Mouse (Mus musculus) hindbrain, embryonic 13.5 days (tissue): Measurements from ENCODE around the gene Gcc2. TPM values are rescaled to one million over a fixed set of nuclear protein-coding genes. Genes with fewer than 3 reads are reported as not detected.
"Not testable (repeated sequence)": the region's sequence is repeated elsewhere in the genome, so short reads cannot be mapped to it uniquely, and the experiment has no call there.

Source experiments
- ATAC-seq: fragments of 200-750 bp; cut with Nextera tagmentation; 2 replicates; pipeline ENCODE4 v1.8.0; 2017; ENCODE audit warnings: moderate TSS enrichment; ENCODE audit not compliant: low FRiP score
- H3K27ac ChIP-seq: fragments of 300-500 bp; sonication (generic); 2 replicates; pipeline ENCODE4 v1.5.1; 2015; ENCODE audit warnings: inconsistent platforms, mild to moderate bottlenecking, moderate library complexity
- H3K27me3 ChIP-seq: fragments of 300-500 bp; sonication (generic); 2 replicates; pipeline ENCODE4 v1.6.1; 2015; ENCODE audit warnings: mild to moderate bottlenecking, inconsistent platforms
- H3K36me3 ChIP-seq: fragments of 300-500 bp; sonication (generic); 2 replicates; pipeline ENCODE4 v1.6.1; 2015; ENCODE audit warnings: mild to moderate bottlenecking, inconsistent platforms
- H3K4me1 ChIP-seq: fragments of 300-500 bp; sonication (generic); replicated peaks from 2 replicates; pipeline ENCODE4 v1.6.1; 2015; ENCODE audit warnings: inconsistent platforms
- H3K4me2 ChIP-seq: fragments of 300-500 bp; sonication (generic); 2 replicates; pipeline ENCODE4 v1.6.1; 2015; ENCODE audit warnings: inconsistent platforms, mild to moderate bottlenecking, moderate library complexity
- H3K4me3 ChIP-seq: fragments of 300-500 bp; sonication (generic); 2 replicates; pipeline ENCODE4 v1.5.1; 2015; ENCODE audit warnings: mild to moderate bottlenecking, inconsistent platforms
- H3K9ac ChIP-seq: fragments of 300-500 bp; sonication (generic); 2 replicates; pipeline ENCODE4 v1.6.1; 2015; ENCODE audit warnings: mild to moderate bottlenecking, inconsistent platforms
- H3K9me3 ChIP-seq: fragments of 300-500 bp; sonication (generic); 2 replicates; pipeline ENCODE4 v1.6.1; 2016; ENCODE audit warnings: inconsistent platforms
- WGBS: fragments of 180-500 bp; shearing (Covaris S2); methylation state at CpG from one replicate; pipeline ENCODE4 v1.1.7; 2015; 5-methylcytosine and 5-hydroxymethylcytosine counted together
- polyA plus RNA-seq: library from polyadenylated mRNA; unstranded; fragments of >200 nt; fragmentation: Nextera tagmentation; extraction: Ambion mirVana; gene quantifications from 2 replicates; pipeline ENCODE4 v1.2.1, GENCODE M21; 2015

Gene Gcc2
- polyA plus RNA-seq, 1 experiment from 2014 or later, result 99.6 TPM

GRCm38 (mm10) chr10:58233740-58234121 is 21.6 kb upstream of the Gcc2 start:
- H3K27ac ChIP-seq, H3K27me3 ChIP-seq, ATAC-seq, H3K4me1 ChIP-seq, H3K9ac ChIP-seq, H3K4me3 ChIP-seq, H3K36me3 ChIP-seq, H3K4me2 ChIP-seq: not testable (repeated sequence)
- peaks cover 20% of the 10 kb centered on the region for H3K9me3 ChIP-seq

DNA sequence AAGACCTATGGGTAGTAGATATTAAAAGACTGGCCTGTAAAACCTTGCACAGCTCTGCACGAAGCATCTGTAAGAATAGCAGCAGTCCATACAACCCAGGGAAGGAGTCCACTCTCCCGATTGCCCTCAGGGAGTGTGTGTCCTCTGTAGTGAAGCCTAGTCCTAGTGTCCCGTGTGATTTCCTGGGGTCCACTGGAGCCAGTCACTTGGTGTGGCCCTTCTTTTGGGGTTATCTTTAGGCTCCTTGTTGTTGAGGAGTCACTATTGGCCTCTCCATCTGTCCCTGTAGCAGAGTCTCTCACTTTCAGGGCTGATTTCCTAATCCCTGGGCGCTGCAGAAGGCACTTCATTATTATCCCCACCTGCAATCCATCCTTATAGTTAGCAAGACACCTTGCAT is 20.3 kb upstream of the Gcc2 start:
- WGBS, result 83% methylated on average over 4 of the region's 4 CpGs
- H3K4me2 ChIP-seq, H3K4me3 ChIP-seq, H3K27ac ChIP-seq, ATAC-seq, H3K4me1 ChIP-seq, H3K27me3 ChIP-seq, H3K36me3 ChIP-seq, H3K9ac ChIP-seq: not testable (repeated sequence)
- peaks cover 26% of the 10 kb centered on the region for H3K9me3 ChIP-seq

DNA sequence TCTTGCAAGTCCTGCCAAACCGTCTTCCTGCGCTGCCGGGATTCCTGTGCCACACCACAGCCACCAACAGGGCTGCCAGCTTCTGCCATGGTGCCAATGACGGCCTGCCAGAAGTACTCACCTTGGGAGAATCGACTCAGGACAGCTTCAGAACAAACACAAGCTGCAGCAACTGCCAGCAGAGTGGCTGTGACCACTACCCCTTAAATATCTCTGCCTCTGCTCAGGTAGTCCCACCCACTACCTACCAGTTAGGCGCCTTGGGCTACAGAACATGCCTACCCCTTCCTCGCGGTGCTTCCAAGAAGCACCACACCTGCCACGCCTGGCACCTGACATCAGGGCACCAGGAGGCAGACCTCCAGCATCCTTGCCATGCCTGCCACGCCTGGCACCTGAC is 18.7 kb upstream of the Gcc2 start, which contains the start of gene Gm4981:
Gene Gm4981, minus strand, starts transcription at position 89 of the 400 bp plus-strand sequence.
- no peak within 1 kb of the TSS for H3K9ac ChIP-seq
- 88% methylated on average over 10 of the region's 10 CpGs for WGBS
- no peak within 1 kb of the TSS for H3K4me2 ChIP-seq
- H3K27me3 ChIP-seq, result no peaks in the 10 kb centered on the region
- no peak within 1 kb of the TSS for H3K27ac ChIP-seq
- ATAC-seq, result no peak
- no peak within 1 kb of the TSS for H3K4me3 ChIP-seq
- H3K9me3 ChIP-seq, result peaks cover 23% of the 10 kb centered on the region
- no peaks in the 10 kb centered on the region for H3K4me1 ChIP-seq
- H3K36me3 ChIP-seq, result no peaks in the 10 kb centered on the region

DNA sequence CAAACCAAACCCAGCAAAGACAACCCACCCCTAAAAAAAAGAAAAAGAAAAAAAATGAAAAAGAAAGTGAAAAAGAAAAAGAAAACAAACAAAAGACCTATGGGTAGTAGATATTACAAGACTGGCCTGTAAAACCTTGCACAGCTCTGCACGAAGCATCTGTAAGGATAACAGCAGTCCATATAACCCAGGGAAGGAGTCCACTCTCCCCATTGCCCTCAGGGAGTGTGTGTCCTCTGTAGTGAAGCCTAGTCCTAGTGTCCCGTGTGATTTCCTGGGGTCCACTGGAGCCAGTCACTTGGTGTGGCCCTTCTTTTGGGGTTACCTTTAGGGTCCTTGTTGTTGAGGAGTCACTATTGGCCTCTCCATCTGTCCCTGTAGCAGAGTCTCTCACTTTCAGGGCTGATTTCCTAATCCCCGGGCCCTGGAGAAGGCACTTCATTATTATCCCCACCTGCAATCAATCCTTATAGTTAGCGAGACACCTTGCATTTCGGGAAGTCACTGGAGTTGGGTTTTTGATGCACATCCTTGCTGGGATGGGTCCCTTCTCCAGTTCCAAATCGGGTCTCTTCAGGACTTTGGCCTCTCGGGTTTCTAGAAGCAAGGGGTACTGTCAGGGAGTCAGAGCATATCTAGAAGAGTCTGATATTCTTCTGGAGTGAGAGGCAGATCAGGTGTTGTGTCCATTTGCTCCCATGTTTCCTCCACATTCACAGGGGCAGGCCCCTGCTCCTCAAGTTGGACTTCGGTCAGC is 16.1 kb upstream of the Gcc2 start:
- H3K36me3 ChIP-seq, H3K4me3 ChIP-seq, H3K4me2 ChIP-seq, H3K27ac ChIP-seq, H3K27me3 ChIP-seq, H3K9ac ChIP-seq, H3K4me1 ChIP-seq: not testable (repeated sequence)
- 85% methylated on average over 8 of the region's 8 CpGs for WGBS
- peak; percentile 83 for ATAC-seq
- H3K9me3 ChIP-seq, result peaks cover 10% of the 10 kb centered on the region

- no peaks in the 10 kb centered on the region for H3K36me3 ChIP-seq
- ATAC-seq, result no peak
- no peaks in the 10 kb centered on the region for H3K9me3 ChIP-seq
- 26% methylated on average over 1 of the region's 1 CpGs for WGBS
- no peaks in the 10 kb centered on the region for H3K27me3 ChIP-seq
- H3K4me3 ChIP-seq, result no peak overlapping the region
- H3K27ac ChIP-seq, result no peak overlapping the region
- H3K9ac ChIP-seq, result no peak overlapping the region
- H3K4me2 ChIP-seq, result no peak overlapping the region
- peaks cover 4% of the 10 kb centered on the region for H3K4me1 ChIP-seq
Measured at GRCm38 (mm10) chr10:58249535-58249934, 5.8 kb upstream of the Gcc2 start.

GRCm38 (mm10) chr10:58254635-58255175 is 592 bp upstream of the Gcc2 start:
- Histone ChIP-seq H3K4me3 (peak overlapping the region; percentile 87), H3K27me3 (no peaks in the 10 kb centered on the region), H3K36me3 (peaks cover 15% of the 10 kb centered on the region), H3K4me2 (peak overlapping the region; percentile 60), H3K9me3 (no peaks in the 10 kb centered on the region), H3K27ac (0 out of 2 replicates have a peak overlapping the region, but pooled peaks have one; percentile 12), H3K4me1 (peaks cover 17% of the 10 kb centered on the region), H3K9ac (peak overlapping the region; percentile 85)
- 36% methylated on average over 6 of the region's 6 CpGs for WGBS
- peak; percentile 52 for ATAC-seq

DNA sequence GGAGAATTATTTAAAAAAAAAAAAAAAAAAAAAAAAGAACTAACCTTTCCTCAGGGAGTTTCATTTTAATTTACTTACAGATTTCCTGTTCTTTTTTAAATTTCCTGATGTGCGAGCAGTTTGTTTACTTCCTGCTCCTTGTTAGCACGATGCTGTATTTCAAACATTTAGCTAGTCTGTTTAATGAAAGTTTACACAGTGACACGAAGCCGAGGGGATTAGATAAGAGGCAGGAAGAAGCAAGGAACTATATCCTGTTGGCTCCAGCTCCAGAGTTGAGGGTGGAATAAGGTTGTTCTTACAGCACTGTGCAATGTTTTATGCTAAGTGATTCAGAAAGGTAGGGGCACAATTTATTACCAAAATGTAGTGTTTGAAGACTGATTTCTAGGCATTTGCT is 657 bp downstream of the Gcc2 start:
- Histone ChIP-seq H3K9me3 (no peaks in the 10 kb centered on the region), H3K4me2 (peak overlapping the region; percentile 60), H3K27me3 (no peaks in the 10 kb centered on the region), H3K36me3 (peaks cover 26% of the 10 kb centered on the region), H3K27ac (peak overlapping the region; percentile 90; the same call in 1 of the 2 replicates), H3K4me3 (peak overlapping the region; percentile 87), H3K9ac (peak overlapping the region; percentile 85), H3K4me1 (peaks cover 17% of the 10 kb centered on the region)
- no peak for ATAC-seq
- 10% methylated on average over 4 of the region's 4 CpGs for WGBS

DNA sequence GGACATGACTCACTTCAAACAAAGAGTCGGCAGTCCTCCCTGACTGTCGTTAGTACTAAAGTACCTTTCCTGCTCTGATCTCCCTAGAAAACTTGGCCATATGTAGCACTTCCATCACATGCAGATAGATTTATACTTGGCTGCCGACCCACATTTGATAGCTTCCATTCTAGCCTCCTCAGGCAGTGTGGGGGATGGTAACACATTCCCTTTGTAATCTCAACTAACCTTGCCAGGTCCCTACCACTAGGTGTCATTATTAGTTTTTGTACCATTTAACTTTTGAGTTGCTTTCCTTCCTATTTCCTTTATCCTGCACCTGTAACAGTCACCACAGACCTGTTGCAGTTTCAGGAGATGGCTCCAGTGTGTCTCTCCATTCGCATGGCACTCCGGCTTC is 3.2 kb downstream of the Gcc2 start:
- ATAC-seq, result no peak
- H3K9me3 ChIP-seq, result no peaks in the 10 kb centered on the region
- no peak overlapping the region for H3K27ac ChIP-seq
- no peak overlapping the region for H3K9ac ChIP-seq
- WGBS, result 84% methylated on average over 5 of the region's 5 CpGs
- H3K4me3 ChIP-seq, result no peak overlapping the region
- H3K4me1 ChIP-seq, result peaks cover 17% of the 10 kb centered on the region
- no peaks in the 10 kb centered on the region for H3K27me3 ChIP-seq
- H3K4me2 ChIP-seq, result no peak overlapping the region
- H3K36me3 ChIP-seq, result peaks cover 44% of the 10 kb centered on the region

DNA sequence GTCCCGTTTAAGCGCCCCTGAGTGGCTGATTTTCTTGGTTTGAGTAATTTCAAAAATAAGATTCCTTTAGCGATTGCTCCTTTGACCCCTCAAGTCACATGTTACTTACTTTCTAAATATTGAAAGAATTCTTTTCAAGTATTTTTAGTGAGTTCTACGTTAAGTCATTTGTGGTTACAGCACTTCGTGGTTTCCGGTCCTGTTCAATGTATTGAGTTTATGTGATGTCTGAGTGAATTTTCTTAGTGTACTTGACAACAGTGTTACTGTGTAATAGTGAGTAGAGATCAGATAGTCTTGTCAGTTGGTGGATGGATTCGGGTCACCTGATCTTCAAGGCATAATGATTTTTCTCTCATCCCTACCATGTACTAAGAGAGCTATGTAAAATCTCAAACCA is 26.9 kb downstream of the Gcc2 start:
- peaks cover 74% of the 10 kb centered on the region for H3K36me3 ChIP-seq
- no peak overlapping the region for H3K4me2 ChIP-seq
- no peak overlapping the region for H3K27ac ChIP-seq
- no peak overlapping the region for H3K9ac ChIP-seq
- H3K9me3 ChIP-seq, result no peaks in the 10 kb centered on the region
- H3K27me3 ChIP-seq, result no peaks in the 10 kb centered on the region
- WGBS, result 96% methylated on average over 7 of the region's 7 CpGs
- ATAC-seq, result no peak
- H3K4me3 ChIP-seq, result no peak overlapping the region
- no peaks in the 10 kb centered on the region for H3K4me1 ChIP-seq

DNA sequence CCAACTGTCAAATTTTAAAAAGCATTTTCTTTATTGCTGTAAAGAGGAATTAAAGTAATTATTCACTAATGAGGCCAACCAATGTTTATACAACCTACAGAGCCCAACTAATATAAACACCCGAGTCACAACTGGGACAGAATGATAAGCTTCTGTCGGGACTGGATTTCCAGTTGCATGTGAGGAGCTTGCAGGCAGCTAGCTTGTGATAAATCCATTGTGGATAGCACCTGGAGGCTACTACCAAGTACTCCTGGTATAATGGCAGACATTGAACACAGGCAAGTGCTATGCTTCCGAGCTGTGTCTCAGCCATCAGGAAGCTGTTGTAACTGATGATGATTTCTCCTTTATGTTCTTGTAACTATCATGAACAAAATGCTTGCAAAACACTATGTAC is 35.4 kb downstream of the Gcc2 start:
- Histone ChIP-seq H3K27me3 (no peaks in the 10 kb centered on the region), H3K9ac (no peak overlapping the region), H3K4me1 (no peaks in the 10 kb centered on the region), H3K27ac (no peak overlapping the region), H3K9me3 (no peaks in the 10 kb centered on the region), H3K4me2 (no peak overlapping the region), H3K36me3 (peaks cover 80% of the 10 kb centered on the region), H3K4me3 (no peak overlapping the region)
- WGBS, result 91% methylated on average over 3 of the region's 3 CpGs
- ATAC-seq, result no peak

- Histone ChIP-seq H3K27ac (no peak overlapping the region), H3K36me3 (peaks cover 88% of the 10 kb centered on the region), H3K4me3 (no peak overlapping the region), H3K4me1 (no peaks in the 10 kb centered on the region), H3K4me2 (no peak overlapping the region), H3K9me3 (no peaks in the 10 kb centered on the region), H3K9ac (no peak overlapping the region), H3K27me3 (no peaks in the 10 kb centered on the region)
- 96% methylated on average over 3 of the region's 3 CpGs for WGBS
- ATAC-seq, result no peak
Measured at GRCm38 (mm10) chr10:58294246-58294645, 38.9 kb downstream of the Gcc2 start.

GRCm38 (mm10) chr10:58295605-58296004 is 40.3 kb downstream of the Gcc2 start:
- no peak overlapping the region for H3K4me3 ChIP-seq
- no peak for ATAC-seq
- no peaks in the 10 kb centered on the region for H3K27me3 ChIP-seq
- H3K27ac ChIP-seq, result no peak overlapping the region
- no peak overlapping the region for H3K9ac ChIP-seq
- H3K4me2 ChIP-seq, result no peak overlapping the region
- H3K4me1 ChIP-seq, result no peaks in the 10 kb centered on the region
- no peaks in the 10 kb centered on the region for H3K9me3 ChIP-seq
- peaks cover 93% of the 10 kb centered on the region for H3K36me3 ChIP-seq
- WGBS, result 98% methylated on average over 3 of the region's 3 CpGs

DNA sequence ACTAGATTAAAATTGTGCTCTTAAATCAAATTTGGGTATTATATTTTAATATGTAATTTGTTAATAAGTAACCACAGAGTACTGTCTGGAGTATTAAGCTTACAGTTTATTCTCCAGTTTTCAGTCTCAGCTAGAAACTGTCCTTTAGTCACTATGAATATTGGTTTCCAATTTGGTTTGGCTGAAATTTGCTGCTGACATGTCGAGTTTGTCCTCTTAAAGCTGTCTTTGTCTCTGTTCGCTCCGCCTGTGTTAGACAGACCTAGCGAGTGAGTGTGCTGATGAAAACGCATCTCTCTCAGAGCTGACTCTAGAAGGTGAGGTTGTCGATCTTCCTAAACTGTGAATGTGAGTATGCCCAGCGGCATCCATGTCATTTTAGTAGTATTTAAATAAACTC is 49.7 kb downstream of the Gcc2 start:
- peaks cover 73% of the 10 kb centered on the region for H3K36me3 ChIP-seq
- H3K4me3 ChIP-seq, result no peak overlapping the region
- no peaks in the 10 kb centered on the region for H3K9me3 ChIP-seq
- no peaks in the 10 kb centered on the region for H3K4me1 ChIP-seq
- no peak overlapping the region for H3K4me2 ChIP-seq
- no peak overlapping the region for H3K27ac ChIP-seq
- WGBS, result 94% methylated on average over 7 of the region's 7 CpGs
- no peak for ATAC-seq
- H3K27me3 ChIP-seq, result no peaks in the 10 kb centered on the region
- H3K9ac ChIP-seq, result no peak overlapping the region
